Mouse (Mus musculus): ENCODE data around the gene Jaml.

DNA sequence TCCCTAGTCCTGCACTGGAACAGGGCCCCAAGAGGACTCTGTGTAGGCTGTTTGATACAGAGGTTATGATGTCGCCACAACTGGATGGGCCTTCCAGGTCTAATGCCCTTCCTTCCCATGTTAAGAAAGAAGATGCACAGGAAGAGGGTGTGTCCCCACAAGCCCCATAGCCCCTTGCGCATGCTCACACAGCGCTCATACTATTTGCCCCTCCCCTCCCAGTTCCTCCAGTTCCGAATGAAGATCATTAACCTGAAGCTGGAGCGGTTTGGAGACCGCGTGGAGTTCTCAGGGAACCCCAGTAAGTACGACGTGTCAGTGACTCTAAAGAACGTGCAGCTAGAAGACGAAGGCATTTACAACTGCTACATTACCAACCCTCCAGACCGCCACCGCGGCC is 46.2 kb downstream of the Jaml start:
- TF ChIP-seq CTCF (IDR thresholded peaks at IDR 0.05; ENCODE audit: control insufficient read depth, insufficient read depth, insufficient replicate concordance, low read depth, low read length) = no peak
- TF ChIP-seq POLR2A (IDR thresholded peaks at IDR 0.05; ENCODE audit: control insufficient read depth, low read depth, low read length) = no peak
